Mouse (Mus musculus) ES-E14 (cell line): ENCODE results near the gene Ssrp1.

Experiments
- HCFC1 ChIP-seq: IDR thresholded peaks from 2 replicates; pipeline ENCODE4 v1.6.1; 2012; ENCODE audit warnings: low read length, inconsistent platforms, borderline replicate concordance; ENCODE audit not compliant: insufficient read depth
- MAFK ChIP-seq: IDR thresholded peaks from 2 replicates; pipeline ENCODE4 v1.6.1; 2014; ENCODE audit warnings: mild to moderate bottlenecking, low read depth, low read length, inconsistent platforms; ENCODE audit not compliant: insufficient read depth
- ZC3H11A ChIP-seq: IDR thresholded peaks from 2 replicates; pipeline ENCODE4 v1.6.1; 2012; ENCODE audit warnings: low read depth, mild to moderate bottlenecking, inconsistent platforms, low read length, borderline replicate concordance
- ZNF384 ChIP-seq: IDR thresholded peaks from 2 replicates; pipeline ENCODE4 v1.6.1; 2012; ENCODE audit warnings: low read depth, low read length, inconsistent platforms

GRCm38 (mm10) chr2:85033121-85033520 lies 3.9 kb upstream of the Ssrp1 start:
- no peak for TF ChIP-seq HCFC1
- no peak for TF ChIP-seq ZC3H11A
- no peak for TF ChIP-seq ZNF384
- TF ChIP-seq MAFK = no peak
